Mouse (Mus musculus): ENCODE results near the gene Afap1l2.

Gene Afap1l2

GRCm38 (mm10) chr19:56887879-56888278 lies 120.1 kb downstream of the Afap1l2 start:
- DNase-seq (ENCODE audit: low spot score in 2 of 2) = no peak

GRCm38 (mm10) chr19:56877364-56877763 lies 130.7 kb downstream of the Afap1l2 start:
- DNase-seq (ENCODE audit: low spot score in 2 of 2) = no peak

DNA sequence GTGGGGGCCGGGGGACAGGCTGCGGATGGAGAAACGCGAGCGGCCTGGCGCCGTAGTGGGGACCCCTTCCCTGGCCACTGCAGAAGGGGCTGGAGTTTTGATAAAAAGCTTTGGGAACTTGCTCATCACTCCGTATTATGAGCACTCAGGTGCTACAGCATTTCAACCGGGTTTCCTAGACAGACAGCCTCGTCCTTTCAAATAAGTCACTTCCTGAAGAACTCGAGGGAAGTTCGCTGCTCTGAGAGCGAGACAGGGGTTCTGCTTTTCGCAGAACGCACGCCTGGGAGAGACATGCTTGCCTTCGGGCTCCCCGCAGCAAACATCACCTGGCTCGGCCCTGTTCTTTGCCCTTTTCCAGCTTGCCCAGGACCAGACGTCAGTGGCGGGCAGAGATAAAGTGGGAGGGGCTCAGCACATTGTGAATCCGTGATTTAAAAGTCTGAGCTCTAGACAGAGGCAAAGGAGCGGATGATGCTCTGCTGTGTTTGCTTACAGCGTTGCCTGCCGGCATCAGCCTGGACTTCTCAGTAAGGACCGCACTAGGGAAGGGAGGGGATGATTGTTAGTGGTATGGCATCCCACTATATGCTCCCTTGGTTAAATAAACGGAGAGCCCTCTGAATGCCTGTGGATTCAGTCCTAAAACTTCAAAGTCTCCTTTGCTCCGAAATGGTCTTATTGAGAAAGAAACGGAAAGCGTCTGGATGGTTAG lies 133.3 kb downstream of the Afap1l2 start:
- no peak for DNase-seq (ENCODE audit: low spot score in 2 of 2)

DNA sequence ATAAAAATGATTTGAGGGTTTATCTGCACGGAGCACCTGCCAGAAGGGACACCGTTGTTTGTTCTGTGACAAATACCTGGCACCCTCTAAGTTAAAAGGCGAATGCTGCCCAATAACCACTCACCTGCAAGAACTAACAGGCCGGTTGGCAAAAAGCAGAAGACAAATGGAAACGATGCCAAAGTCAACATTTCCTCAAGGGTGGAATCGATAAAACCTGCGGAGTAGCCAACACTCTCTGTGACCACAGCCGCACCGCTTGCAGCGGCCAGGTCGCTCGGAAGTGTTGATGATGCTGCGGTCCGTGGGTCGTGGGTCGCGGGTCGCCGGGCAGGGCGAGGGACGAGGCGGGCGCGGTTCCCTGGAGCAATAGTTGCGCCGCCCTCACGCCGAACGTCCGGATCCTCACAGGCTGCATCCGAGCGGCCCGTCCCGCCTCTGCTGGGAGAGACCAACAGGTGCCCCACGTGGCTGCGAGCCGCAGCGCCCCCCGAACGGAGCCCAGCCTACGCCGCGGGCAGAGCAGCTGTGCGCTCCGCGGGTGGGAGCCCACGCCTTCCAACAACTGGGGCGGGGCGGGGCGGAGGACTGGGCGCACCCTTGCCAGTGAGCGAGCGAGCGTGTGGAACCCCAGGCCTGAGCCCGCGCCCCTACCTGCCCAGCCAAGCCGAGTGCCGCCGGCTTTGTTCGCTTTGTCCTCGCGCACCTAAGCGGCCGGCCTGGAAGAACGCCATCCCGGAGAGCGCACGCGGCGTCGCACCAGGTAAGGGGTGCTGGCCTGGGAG lies 134.0 kb downstream of the Afap1l2 start, which contains the start of gene Vwa2:
Gene Vwa2 (plus strand): TSS at position 434 of the 785 bp plus-strand sequence.
- DNase-seq (ENCODE audit: low spot score in 2 of 2) = peak in 1 of 2 experiments; percentile 32

DNA sequence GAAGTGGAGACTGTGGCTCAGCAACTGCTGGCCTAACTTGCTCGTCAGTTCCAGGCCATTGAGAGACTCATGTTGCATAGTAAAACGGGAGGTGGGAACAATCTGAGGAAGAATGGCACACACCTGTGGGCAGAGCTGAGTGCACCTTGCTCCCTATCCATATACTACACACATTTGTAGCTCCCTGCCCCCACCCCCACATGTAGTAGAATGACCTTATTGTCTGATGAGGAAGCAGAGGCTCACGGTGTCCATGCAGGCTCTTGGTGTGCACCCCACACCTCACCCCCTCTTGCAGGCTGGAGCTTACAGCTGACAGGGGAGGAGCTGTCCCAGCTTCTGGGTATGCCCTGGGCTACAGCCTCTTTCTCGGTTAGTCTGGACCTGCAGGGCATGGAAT lies 140.3 kb downstream of the Afap1l2 start:
- DNase-seq (ENCODE audit: low spot score in 2 of 2) = no peak
